Mouse (Mus musculus) lung, adult 2 months (tissue): ENCODE measurements around the gene Rab7.

Experiments
- CTCF ChIP-seq: fragments of 200-500 bp; IDR thresholded peaks from 2 replicates; pipeline ENCODE4 v1.5.1; 2011; ENCODE audit warnings: mild to moderate bottlenecking, low read length, control low read depth; ENCODE audit not compliant: insufficient read depth
- POLR2A ChIP-seq: fragments of 200-500 bp; IDR thresholded peaks from 2 replicates; pipeline ENCODE4 v1.6.1; 2011; ENCODE audit warnings: low read depth, mild to moderate bottlenecking, control low read depth, low read length, borderline replicate concordance; ENCODE audit errors: extremely low read depth

DNA sequence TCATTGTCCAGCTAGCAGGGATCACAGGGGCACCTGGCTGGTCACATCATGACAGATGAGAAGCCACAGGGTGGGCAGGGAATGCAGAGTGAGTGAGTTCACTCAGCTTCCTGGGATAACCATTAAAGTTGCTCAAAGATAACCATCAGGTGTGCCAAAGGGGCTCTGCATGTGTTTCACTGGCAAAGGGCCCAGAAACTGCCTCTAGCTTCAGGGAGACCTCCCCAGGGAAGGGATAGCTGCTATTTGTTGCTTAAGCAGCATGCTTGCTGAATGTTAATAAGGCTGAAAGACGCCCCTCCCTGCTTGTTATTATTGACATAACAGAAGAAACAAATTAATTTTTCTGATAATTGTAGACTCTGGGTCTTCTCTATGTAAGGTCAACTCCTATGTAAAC lies 53.2 kb downstream of the Rab7 start:
- TF ChIP-seq CTCF = no peak
- no peak for TF ChIP-seq POLR2A
